Mouse (Mus musculus): ENCODE data around the gene Ccdc50. TPM values are rescaled to one million over a fixed set of nuclear protein-coding genes. Genes with fewer than 3 reads are reported as not detected.

The Ccdc50 gene
- polyA plus RNA-seq, 1 experiment from 2014 or later = 18.9 TPM

DNA sequence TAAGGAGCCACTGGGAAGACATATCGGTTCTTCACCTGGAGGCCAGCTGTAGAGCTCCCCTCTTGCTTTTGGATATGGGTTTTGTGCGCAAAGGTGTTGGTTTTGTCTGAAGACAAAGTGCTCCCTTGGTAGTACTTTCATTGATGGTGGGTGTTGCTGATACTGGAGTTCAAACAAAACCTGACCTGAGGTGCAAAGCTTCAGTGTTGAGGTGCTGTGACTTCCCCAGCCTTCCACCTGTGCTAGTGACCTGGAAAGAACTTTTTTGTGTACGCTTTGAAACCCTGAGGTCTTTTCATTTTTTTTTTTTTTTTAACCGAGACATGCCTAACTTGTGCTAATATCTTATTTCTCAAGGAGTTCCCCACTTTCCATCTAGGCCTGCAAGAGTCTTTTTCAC, 1.6 kb downstream of the Ccdc50 start:
- 67% methylated on average over 4 of the region's 4 CpGs for WGBS
- Histone ChIP-seq H3K4me3 (ENCODE audit: low read depth, low read length) (peak overlapping the region; percentile 88), H3K4me2 (replicated peaks; ENCODE audit: low read depth) (peak overlapping the region; percentile 73), H3K27ac (ENCODE audit: low read depth, low read length) (no peak overlapping the region), H3K27me3 (replicated peaks; ENCODE audit: control insufficient read depth, insufficient read depth, low read length) (no peaks in the 10 kb centered on the region), H3K9ac (ENCODE audit: low read depth, low read length) (no peak overlapping the region), H3K4me1 (replicated peaks; ENCODE audit: control insufficient read depth, insufficient read depth, low read length) (peaks cover 12% of the 10 kb centered on the region; the same call in 1 of the 2 replicates), H3K9me3 (ENCODE audit: control insufficient read depth) (no peaks in the 10 kb centered on the region), H3K36me3 (ENCODE audit: control insufficient read depth, insufficient read depth) (no peaks in the 10 kb centered on the region)
- no peak for TF ChIP-seq CTCF (IDR thresholded peaks at IDR 0.05; ENCODE audit: low read depth)
- ATAC-seq = no peak

DNA sequence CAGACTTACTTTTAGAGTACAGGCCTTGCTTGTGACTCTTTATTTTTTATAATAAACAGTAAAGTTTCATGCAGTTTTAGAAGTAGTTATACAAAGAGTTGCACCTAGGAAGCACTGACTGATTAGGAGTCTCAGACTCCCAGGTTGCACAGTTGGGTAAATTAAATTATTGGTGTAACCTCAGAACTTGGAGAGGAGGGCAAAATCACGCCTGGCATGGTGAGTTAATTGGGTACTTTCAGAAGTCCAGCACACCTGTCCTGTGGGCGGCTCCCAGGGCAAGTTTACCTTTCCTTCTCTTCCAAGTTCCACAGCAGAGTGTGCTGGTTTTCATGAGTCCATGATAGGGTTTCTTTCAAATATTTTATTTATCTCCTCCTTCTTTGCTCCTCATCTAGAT, 3.2 kb downstream of the Ccdc50 start:
- 60% methylated on average over 2 of the region's 2 CpGs for WGBS
- ATAC-seq = no peak

DNA sequence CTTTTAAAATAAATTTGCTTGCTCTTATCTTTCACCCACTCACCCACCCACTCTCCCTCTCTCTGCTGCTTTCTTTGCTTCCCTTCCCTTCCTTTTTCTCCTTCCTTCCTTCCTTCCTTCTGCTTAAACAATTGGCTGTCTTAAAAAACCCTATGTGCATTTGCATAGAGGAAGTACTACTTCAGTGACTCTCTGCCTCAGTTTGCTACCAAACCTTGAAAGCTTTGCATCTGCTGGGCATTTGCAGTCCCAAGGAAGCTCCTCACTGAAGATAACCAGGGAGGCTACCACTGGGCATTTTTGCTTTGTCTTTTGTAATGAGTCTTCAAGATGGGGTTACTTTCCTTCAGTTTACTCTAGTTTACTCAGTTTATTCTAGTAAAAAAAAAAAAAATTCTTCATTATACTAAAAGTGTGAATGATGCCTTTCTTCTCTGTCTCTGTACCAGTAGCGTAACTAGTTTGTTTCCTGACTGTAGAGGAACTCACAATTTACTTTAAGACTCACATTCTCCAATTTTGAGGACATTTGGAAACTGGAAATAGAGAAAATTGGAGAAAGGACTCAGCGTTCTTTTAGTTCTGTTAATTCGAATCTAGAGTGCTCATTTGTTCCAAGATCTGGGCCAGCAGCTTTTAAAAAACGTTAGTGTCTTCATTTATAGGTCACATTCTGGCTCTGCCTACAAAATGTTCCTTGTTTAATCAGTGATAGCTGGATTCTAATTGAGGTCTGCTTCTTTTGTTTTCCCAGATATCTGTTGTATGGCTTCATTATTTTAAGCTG, 6.8 kb downstream of the Ccdc50 start:
- no peak overlapping the region for H3K27ac ChIP-seq (ENCODE audit: low read depth, low read length)
- H3K9ac ChIP-seq (ENCODE audit: low read depth, low read length) = no peak overlapping the region
- 81% methylated on average over 4 of the region's 4 CpGs for WGBS
- no peak overlapping the region for H3K4me2 ChIP-seq (replicated peaks; ENCODE audit: low read depth)
- H3K27me3 ChIP-seq (replicated peaks; ENCODE audit: control insufficient read depth, insufficient read depth, low read length) = no peaks in the 10 kb centered on the region
- H3K4me3 ChIP-seq (ENCODE audit: low read depth, low read length) = no peak overlapping the region
- TF ChIP-seq CTCF (IDR thresholded peaks at IDR 0.05; ENCODE audit: low read depth) = no peak
- no peaks in the 10 kb centered on the region for H3K9me3 ChIP-seq (ENCODE audit: control insufficient read depth)
- no peaks in the 10 kb centered on the region for H3K36me3 ChIP-seq (ENCODE audit: control insufficient read depth, insufficient read depth)
- ATAC-seq = no peak
- 0 out of 2 replicates have a peak, but pooled peaks cover 7% of the 10 kb centered on the region for H3K4me1 ChIP-seq (replicated peaks; ENCODE audit: control insufficient read depth, insufficient read depth, low read length)

More for the DNA sequence above, 3.2 kb downstream of the Ccdc50 start:
- no peak overlapping the region for H3K9ac ChIP-seq (ENCODE audit: low read depth, low read length)
- no peaks in the 10 kb centered on the region for H3K36me3 ChIP-seq (ENCODE audit: control insufficient read depth, insufficient read depth)
- H3K9me3 ChIP-seq (ENCODE audit: control insufficient read depth) = no peaks in the 10 kb centered on the region
- no peak overlapping the region for H3K27ac ChIP-seq (ENCODE audit: low read depth, low read length)
- H3K27me3 ChIP-seq (replicated peaks; ENCODE audit: control insufficient read depth, insufficient read depth, low read length) = no peaks in the 10 kb centered on the region
- H3K4me1 ChIP-seq (replicated peaks; ENCODE audit: control insufficient read depth, insufficient read depth, low read length) = peaks cover 11% of the 10 kb centered on the region; the same call in 1 of the 2 replicates
- H3K4me2 ChIP-seq (replicated peaks; ENCODE audit: low read depth) = no peak overlapping the region
- H3K4me3 ChIP-seq (ENCODE audit: low read depth, low read length) = no peak overlapping the region
- no peak for TF ChIP-seq CTCF (IDR thresholded peaks at IDR 0.05; ENCODE audit: low read depth)

DNA sequence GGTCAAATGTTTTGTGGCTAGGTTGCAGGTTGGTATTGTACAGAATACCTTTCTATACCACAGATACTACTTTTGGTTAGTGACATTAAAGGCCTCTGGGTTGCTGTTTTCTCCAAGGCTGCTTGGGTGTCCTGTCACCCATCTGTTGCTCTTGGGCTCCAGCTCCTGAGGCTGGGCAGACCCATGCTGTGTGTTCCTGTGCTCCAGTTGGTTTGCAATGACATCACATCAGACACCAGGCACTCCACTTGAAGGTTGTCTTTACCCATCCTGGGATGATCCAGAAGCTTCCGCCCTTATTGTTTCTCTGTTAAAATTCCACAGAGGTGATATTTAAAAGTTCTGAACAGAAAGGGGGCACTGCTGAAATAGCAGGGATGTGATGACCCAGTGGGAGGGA, 8.3 kb downstream of the Ccdc50 start:
- H3K9ac ChIP-seq (ENCODE audit: low read depth, low read length) = no peak overlapping the region
- no peaks in the 10 kb centered on the region for H3K27me3 ChIP-seq (replicated peaks; ENCODE audit: control insufficient read depth, insufficient read depth, low read length)
- no peaks in the 10 kb centered on the region for H3K36me3 ChIP-seq (ENCODE audit: control insufficient read depth, insufficient read depth)
- H3K27ac ChIP-seq (ENCODE audit: low read depth, low read length) = no peak overlapping the region
- TF ChIP-seq CTCF (IDR thresholded peaks at IDR 0.05; ENCODE audit: low read depth) = no peak
- H3K9me3 ChIP-seq (ENCODE audit: control insufficient read depth) = no peaks in the 10 kb centered on the region
- 89% methylated on average over 1 of the region's 1 CpGs for WGBS
- no peak overlapping the region for H3K4me3 ChIP-seq (ENCODE audit: low read depth, low read length)
- H3K4me2 ChIP-seq (replicated peaks; ENCODE audit: low read depth) = no peak overlapping the region
- 0 out of 2 replicates have a peak, but pooled peaks cover 5% of the 10 kb centered on the region for H3K4me1 ChIP-seq (replicated peaks; ENCODE audit: control insufficient read depth, insufficient read depth, low read length)
- no peak for ATAC-seq

DNA sequence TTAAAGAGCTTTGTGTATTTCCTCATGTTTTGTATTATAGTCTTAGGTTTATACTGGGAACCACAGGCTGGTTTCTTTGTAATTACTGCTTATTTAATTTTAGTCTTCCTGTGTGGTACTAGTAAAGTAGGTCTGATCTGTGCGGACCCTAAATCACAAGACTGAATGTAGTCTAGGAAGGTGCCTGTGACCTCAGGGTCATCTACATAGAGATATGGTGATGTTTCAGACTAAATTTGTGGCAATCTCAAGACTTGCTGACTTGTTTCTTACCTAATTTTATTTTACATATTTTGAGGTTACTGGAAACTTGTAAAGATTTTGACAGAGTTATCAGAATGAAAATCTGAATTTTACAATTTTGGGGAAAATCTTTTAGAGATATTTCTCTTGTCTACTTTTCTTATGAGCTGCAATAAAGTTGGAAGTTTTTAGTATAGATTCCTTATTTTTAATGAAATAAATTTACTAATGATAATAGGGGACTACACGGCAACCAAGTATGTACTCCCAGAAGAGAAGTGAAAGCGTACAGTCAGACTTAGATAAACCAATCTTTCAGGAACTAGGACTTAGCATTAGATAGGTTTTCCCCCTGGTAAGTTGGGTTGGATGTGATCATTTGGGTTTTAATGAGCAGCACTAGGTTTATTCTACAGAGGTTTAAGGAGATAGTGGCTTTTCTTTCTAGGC, 10.5 kb downstream of the Ccdc50 start:
- 79% methylated on average over 3 of the region's 3 CpGs for WGBS
- H3K36me3 ChIP-seq (ENCODE audit: control insufficient read depth, insufficient read depth) = no peaks in the 10 kb centered on the region
- H3K4me2 ChIP-seq (replicated peaks; ENCODE audit: low read depth) = no peak overlapping the region
- no peak for ATAC-seq
- no peak overlapping the region for H3K9ac ChIP-seq (ENCODE audit: low read depth, low read length)
- H3K27me3 ChIP-seq (replicated peaks; ENCODE audit: control insufficient read depth, insufficient read depth, low read length) = no peaks in the 10 kb centered on the region
- no peak overlapping the region for H3K4me3 ChIP-seq (ENCODE audit: low read depth, low read length)
- H3K27ac ChIP-seq (ENCODE audit: low read depth, low read length) = no peak overlapping the region
- H3K9me3 ChIP-seq (ENCODE audit: control insufficient read depth) = no peaks in the 10 kb centered on the region
- TF ChIP-seq CTCF (IDR thresholded peaks at IDR 0.05; ENCODE audit: low read depth) = no peak
- 0 out of 2 replicates have a peak, but pooled peaks cover 5% of the 10 kb centered on the region for H3K4me1 ChIP-seq (replicated peaks; ENCODE audit: control insufficient read depth, insufficient read depth, low read length)

- no peak overlapping the region for H3K9ac ChIP-seq (ENCODE audit: low read depth, low read length)
- TF ChIP-seq CTCF (IDR thresholded peaks at IDR 0.05; ENCODE audit: low read depth) = no peak
- no peak for ATAC-seq
- WGBS = 85% methylated on average over 6 of the region's 6 CpGs
- H3K27me3 ChIP-seq (replicated peaks; ENCODE audit: control insufficient read depth, insufficient read depth, low read length) = no peaks in the 10 kb centered on the region
- H3K4me2 ChIP-seq (replicated peaks; ENCODE audit: low read depth) = no peak overlapping the region
- 0 out of 2 replicates have a peak, but pooled peaks cover 5% of the 10 kb centered on the region for H3K4me1 ChIP-seq (replicated peaks; ENCODE audit: control insufficient read depth, insufficient read depth, low read length)
- no peak overlapping the region for H3K4me3 ChIP-seq (ENCODE audit: low read depth, low read length)
- no peaks in the 10 kb centered on the region for H3K36me3 ChIP-seq (ENCODE audit: control insufficient read depth, insufficient read depth)
- H3K27ac ChIP-seq (ENCODE audit: low read depth, low read length) = no peak overlapping the region
- H3K9me3 ChIP-seq (ENCODE audit: control insufficient read depth) = no peaks in the 10 kb centered on the region
Measured at GRCm38 (mm10) chr16:27399719-27400253, 11.1 kb downstream of the Ccdc50 start.
